Mouse (Mus musculus) lung, embryonic 14.5 days (tissue): ENCODE data around the gene Cd44. TPM values are rescaled to one million over a fixed set of nuclear protein-coding genes. Genes with fewer than 3 reads are reported as not detected.
A peak's percentile ranks its signal among the peaks of the same experiment; 100 is the strongest.

Source experiments
- ATAC-seq: fragments of 200-750 bp; cut with Nextera tagmentation; 2 replicates; pipeline ENCODE4 v1.8.0; 2017; ENCODE audit warnings: mild to moderate bottlenecking, moderate TSS enrichment, moderate library complexity; ENCODE audit not compliant: insufficient read depth
- DNase-seq: peaks from one replicate; pipeline ENCODE4 v3.0.0-alpha.2; 2015
- H3K27ac ChIP-seq: fragments of 300-500 bp; sonication (generic); 2 replicates; pipeline ENCODE4 v1.5.1; 2014; ENCODE audit warnings: low read depth, mild to moderate bottlenecking, moderate library complexity
- H3K27me3 ChIP-seq: fragments of 300-500 bp; sonication (generic); 2 replicates; pipeline ENCODE4 v1.6.1; 2014; ENCODE audit warnings: low read length, control low read depth; ENCODE audit not compliant: insufficient read depth
- H3K36me3 ChIP-seq: fragments of 300-500 bp; sonication (generic); 2 replicates; pipeline ENCODE4 v1.6.1; 2014; ENCODE audit warnings: control low read depth; ENCODE audit not compliant: insufficient read depth
- H3K4me1 ChIP-seq: fragments of 300-500 bp; sonication (generic); 2 replicates; pipeline ENCODE4 v1.6.1; 2014; ENCODE audit warnings: antibody characterized with exemption, control low read depth; ENCODE audit not compliant: insufficient read depth
- H3K4me2 ChIP-seq: fragments of 300-500 bp; sonication (generic); 2 replicates; pipeline ENCODE4 v1.6.1; 2014; ENCODE audit warnings: mild to moderate bottlenecking
- H3K4me3 ChIP-seq: fragments of 300-500 bp; sonication (generic); 2 replicates; pipeline ENCODE4 v1.5.1; 2014; ENCODE audit warnings: low read depth, low read length
- H3K9ac ChIP-seq: fragments of 300-500 bp; sonication (generic); 2 replicates; pipeline ENCODE4 v1.6.1; 2014
- H3K9me3 ChIP-seq: fragments of 300-500 bp; sonication (generic); 2 replicates; pipeline ENCODE4 v1.6.1; 2016; ENCODE audit warnings: low read depth, low read length, control low read depth
- CTCF ChIP-seq: IDR thresholded peaks from 2 replicates; pipeline ENCODE4 v1.5.1; 2016; ENCODE audit warnings: antibody characterized with exemption, low read depth
- WGBS: fragments of 180-500 bp; shearing (Covaris S2); extraction: QIAGEN DNeasy Blood & Tissue Kit; methylation state at CpG from one replicate; pipeline ENCODE4 v1.1.7; 2014; 5-methylcytosine and 5-hydroxymethylcytosine counted together
- polyA plus RNA-seq: library from polyadenylated mRNA; unstranded; fragments of >200 nt; fragmentation: Nextera tagmentation; extraction: Ambion mirVana; gene quantifications from 2 replicates; pipeline ENCODE4 v1.2.1, GENCODE M21; 2014

The Cd44 gene
- polyA plus RNA-seq, 1 experiment from 2014 or later = 31.8 TPM

GRCm38 (mm10) chr2:102932667-102933066 is 31.2 kb upstream of the Cd44 start:
- Histone ChIP-seq H3K9me3 (no peaks in the 10 kb centered on the region), H3K4me1 (no peaks in the 10 kb centered on the region), H3K9ac (no peak overlapping the region), H3K27me3 (no peaks in the 10 kb centered on the region), H3K36me3 (no peaks in the 10 kb centered on the region), H3K27ac (no peak overlapping the region), H3K4me3 (no peak overlapping the region), H3K4me2 (no peak overlapping the region)
- WGBS = 29% methylated on average over 1 of the region's 1 CpGs
- no peak for DNase-seq
- no peak for TF ChIP-seq CTCF
- ATAC-seq = no peak

GRCm38 (mm10) chr2:102928211-102928610 is 26.7 kb upstream of the Cd44 start:
- TF ChIP-seq CTCF = no peak
- Histone ChIP-seq H3K27me3 (no peaks in the 10 kb centered on the region), H3K36me3 (no peaks in the 10 kb centered on the region), H3K4me3 (no peak overlapping the region), H3K9ac (no peak overlapping the region), H3K9me3 (no peaks in the 10 kb centered on the region; the same call in 1 of the 2 replicates), H3K27ac (no peak overlapping the region), H3K4me2 (no peak overlapping the region), H3K4me1 (no peaks in the 10 kb centered on the region)
- ATAC-seq (no peak), DNase-seq (no peak)

- Histone ChIP-seq H3K27ac (no peak overlapping the region), H3K9ac (no peak overlapping the region), H3K4me2 (no peak overlapping the region), H3K27me3 (no peaks in the 10 kb centered on the region), H3K4me3 (no peak overlapping the region), H3K9me3 (no peaks in the 10 kb centered on the region; the same call in 1 of the 2 replicates), H3K36me3 (no peaks in the 10 kb centered on the region), H3K4me1 (no peaks in the 10 kb centered on the region)
- no peak for TF ChIP-seq CTCF
- peak; percentile 66; the same call in 1 of the 2 replicates for ATAC-seq
- 40% methylated on average over 1 of the region's 1 CpGs for WGBS
- peak; percentile 66 for DNase-seq
Observed at GRCm38 (mm10) chr2:102924480-102924879, 23.0 kb upstream of the Cd44 start.

GRCm38 (mm10) chr2:102923682-102924081 is 22.2 kb upstream of the Cd44 start:
- H3K9me3 ChIP-seq = no peaks in the 10 kb centered on the region; the same call in 1 of the 2 replicates
- no peak overlapping the region for H3K9ac ChIP-seq
- 45% methylated on average over 3 of the region's 3 CpGs for WGBS
- no peak for TF ChIP-seq CTCF
- H3K4me3 ChIP-seq = no peak overlapping the region
- no peaks in the 10 kb centered on the region for H3K27me3 ChIP-seq
- no peak; the same call in 1 of the 2 replicates for ATAC-seq
- H3K4me1 ChIP-seq = no peaks in the 10 kb centered on the region
- no peaks in the 10 kb centered on the region for H3K36me3 ChIP-seq
- H3K4me2 ChIP-seq = no peak overlapping the region
- no peak overlapping the region for H3K27ac ChIP-seq
- DNase-seq = peak; percentile 47

GRCm38 (mm10) chr2:102922066-102922465 is 20.6 kb upstream of the Cd44 start:
- H3K4me2 ChIP-seq = no peak overlapping the region
- H3K9ac ChIP-seq = no peak overlapping the region
- 84% methylated on average over 3 of the region's 3 CpGs for WGBS
- no peaks in the 10 kb centered on the region for H3K36me3 ChIP-seq
- DNase-seq = no peak
- H3K27me3 ChIP-seq = no peaks in the 10 kb centered on the region
- H3K27ac ChIP-seq = no peak overlapping the region
- H3K4me3 ChIP-seq = no peak overlapping the region
- H3K9me3 ChIP-seq = no peaks in the 10 kb centered on the region
- no peak for TF ChIP-seq CTCF
- ATAC-seq = no peak
- H3K4me1 ChIP-seq = no peaks in the 10 kb centered on the region

GRCm38 (mm10) chr2:102918301-102918700 is 16.8 kb upstream of the Cd44 start:
- Histone ChIP-seq H3K36me3 (no peaks in the 10 kb centered on the region), H3K27me3 (no peaks in the 10 kb centered on the region), H3K4me3 (no peak overlapping the region), H3K4me1 (no peaks in the 10 kb centered on the region), H3K4me2 (no peak overlapping the region), H3K9me3 (no peaks in the 10 kb centered on the region), H3K9ac (no peak overlapping the region), H3K27ac (no peak overlapping the region)
- ATAC-seq = no peak
- no peak for TF ChIP-seq CTCF
- DNase-seq = no peak
- 65% methylated on average over 1 of the region's 1 CpGs for WGBS

GRCm38 (mm10) chr2:102916596-102916995 is 15.1 kb upstream of the Cd44 start:
- no peak overlapping the region for H3K9ac ChIP-seq
- 37% methylated on average over 3 of the region's 3 CpGs for WGBS
- H3K4me1 ChIP-seq = no peaks in the 10 kb centered on the region
- H3K4me3 ChIP-seq = no peak overlapping the region
- H3K27me3 ChIP-seq = no peaks in the 10 kb centered on the region
- no peaks in the 10 kb centered on the region for H3K9me3 ChIP-seq
- H3K27ac ChIP-seq = no peak overlapping the region
- DNase-seq (peak; percentile 59), ATAC-seq (0 out of 2 replicates have a peak, but pooled peaks have one; percentile 47)
- no peaks in the 10 kb centered on the region for H3K36me3 ChIP-seq
- no peak for TF ChIP-seq CTCF
- H3K4me2 ChIP-seq = no peak overlapping the region

GRCm38 (mm10) chr2:102914675-102915074 is 13.2 kb upstream of the Cd44 start:
- no peak overlapping the region for H3K27ac ChIP-seq
- no peak overlapping the region for H3K9ac ChIP-seq
- H3K4me3 ChIP-seq = no peak overlapping the region
- H3K4me1 ChIP-seq = no peaks in the 10 kb centered on the region
- WGBS = 64% methylated on average over 5 of the region's 5 CpGs
- ATAC-seq (no peak), DNase-seq (no peak)
- no peaks in the 10 kb centered on the region for H3K36me3 ChIP-seq
- no peak for TF ChIP-seq CTCF
- no peaks in the 10 kb centered on the region for H3K9me3 ChIP-seq
- H3K4me2 ChIP-seq = no peak overlapping the region
- H3K27me3 ChIP-seq = no peaks in the 10 kb centered on the region
